Mouse (Mus musculus) cerebellum, adult 9-11 months (tissue): Measurements from ENCODE around the gene Dnaja3.
"Not testable (repeated sequence)": the region's sequence is repeated elsewhere in the genome, so short reads cannot be mapped to it uniquely, and the experiment has no call there.

Experiments used
- DNase-seq: peaks from one replicate; pipeline ENCODE4 v3.0.0; 2022

The Dnaja3 gene

GRCm38 (mm10) chr16:4725780-4726527, 86.2 kb downstream of the Dnaja3 start, which contains the start of gene Hmox2:
TSS of gene Hmox2 (plus strand) at chr16:4726361.
- DNase-seq = peak; percentile 95

GRCm38 (mm10) chr16:4726528-4727128, 86.8 kb downstream of the Dnaja3 start:
- DNase-seq = peak; percentile 70

GRCm38 (mm10) chr16:4727526-4727925, 87.7 kb downstream of the Dnaja3 start:
- DNase-seq = no peak

GRCm38 (mm10) chr16:4727963-4728362, 88.2 kb downstream of the Dnaja3 start:
- DNase-seq = no peak

- DNase-seq = no peak
Observed at GRCm38 (mm10) chr16:4730776-4731358, 91.1 kb downstream of the Dnaja3 start.

GRCm38 (mm10) chr16:4736262-4736661, 96.5 kb downstream of the Dnaja3 start:
- no peak for DNase-seq

- DNase-seq = no peak
Observed at GRCm38 (mm10) chr16:4739994-4740393, 100.2 kb downstream of the Dnaja3 start.

GRCm38 (mm10) chr16:4742186-4742585, 102.4 kb downstream of the Dnaja3 start:
- no peak for DNase-seq

GRCm38 (mm10) chr16:4752155-4752554, 112.4 kb downstream of the Dnaja3 start:
- no peak for DNase-seq

- no peak for DNase-seq
Observed at GRCm38 (mm10) chr16:4754045-4754444, 114.3 kb downstream of the Dnaja3 start.

GRCm38 (mm10) chr16:4756660-4757335, 117.0 kb downstream of the Dnaja3 start:
- not testable (repeated sequence) for DNase-seq
